Mouse (Mus musculus): ENCODE measurements at regions not wholly inside any gene's neighbourhood (a gene's known extent, or its start where the extent isn't known, plus 50 kb on each side); places are given as distances from the start of the nearest gene placed in this dataset.
A peak's percentile ranks its signal among the peaks of the same experiment; 100 is the strongest.
"Not testable (repeated sequence)": the region's sequence is repeated elsewhere in the genome, so short reads cannot be mapped to it uniquely, and the experiment has no call there.

- peak; percentile 9 to 26 for DNase-seq
Observed at GRCm38 (mm10) chr10:30470831-30471230, 129.7 kb downstream of the Trmt11 start.

GRCm38 (mm10) chr10:30450616-30451015 is 149.9 kb downstream of the Trmt11 start:
- DNase-seq = no peak

DNA sequence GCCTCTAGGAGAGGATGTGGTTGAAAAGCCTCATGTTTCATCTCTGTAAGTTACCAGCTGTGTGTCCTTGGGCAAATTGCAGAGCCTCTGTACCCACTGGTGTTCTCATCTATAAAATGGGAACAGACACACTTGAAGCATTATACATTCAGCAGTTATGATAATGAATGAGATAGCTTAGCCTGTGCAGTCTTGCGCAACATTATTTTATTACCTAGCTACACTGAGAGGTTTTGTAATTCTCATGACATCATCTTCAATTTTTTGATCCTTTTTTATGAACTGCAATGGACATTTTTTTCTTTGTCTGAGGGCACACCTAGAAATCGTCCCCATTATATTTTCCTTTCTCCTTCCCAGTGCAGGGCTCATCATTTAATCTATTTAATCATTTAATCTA is 153.5 kb downstream of the Trmt11 start:
- DNase-seq = no peak

DNA sequence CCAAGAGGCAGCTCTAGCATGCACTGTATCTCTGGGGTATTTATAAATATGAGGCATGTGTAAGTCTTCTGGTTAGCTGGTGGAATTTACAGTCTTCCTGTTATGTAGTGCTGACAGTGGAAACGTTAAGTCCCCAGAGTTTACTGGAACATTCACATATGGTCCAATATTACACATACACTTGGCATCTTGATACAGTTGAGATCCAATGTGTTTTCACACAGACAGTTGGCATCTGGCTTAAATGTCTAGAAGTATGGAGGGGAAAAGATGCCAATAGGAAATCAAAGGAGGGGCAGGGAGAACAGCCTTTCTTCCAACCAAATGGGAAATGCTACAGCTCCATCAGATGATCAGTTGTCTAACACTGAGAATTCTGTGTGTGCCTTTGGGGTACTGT is 154.0 kb downstream of the Trmt11 start:
- DNase-seq = no peak

GRCm38 (mm10) chr10:30439802-30440201 is 160.7 kb downstream of the Trmt11 start:
- DNase-seq = no peak

DNA sequence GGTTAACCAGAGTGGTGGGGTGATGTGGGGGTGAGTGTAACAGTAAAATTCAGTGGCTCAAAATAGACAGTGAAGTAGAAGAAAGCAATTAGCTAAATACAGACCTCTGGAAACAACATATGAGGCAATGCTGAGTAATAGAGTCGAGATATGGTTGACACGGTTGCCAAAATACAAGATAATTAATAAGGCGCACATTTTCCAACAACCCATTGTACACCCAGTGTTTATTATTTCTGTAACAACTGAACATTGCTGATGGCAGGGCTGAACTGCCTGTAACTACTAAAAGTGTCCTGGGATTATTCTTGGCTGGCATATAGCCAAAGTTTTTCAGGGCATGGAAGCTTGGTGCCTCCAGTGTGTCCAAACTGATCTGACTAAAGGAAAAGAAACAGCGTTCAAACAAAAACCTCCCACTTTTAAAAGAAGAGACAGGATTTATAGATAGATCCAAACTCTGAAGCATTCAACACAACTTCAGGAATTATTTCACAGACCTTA is 174.1 kb downstream of the Trmt11 start:
- no peak for DNase-seq

- peak; percentile 11 to 21 for DNase-seq
Observed at GRCm38 (mm10) chr10:30419391-30420043, 181.0 kb downstream of the Trmt11 start.

DNA sequence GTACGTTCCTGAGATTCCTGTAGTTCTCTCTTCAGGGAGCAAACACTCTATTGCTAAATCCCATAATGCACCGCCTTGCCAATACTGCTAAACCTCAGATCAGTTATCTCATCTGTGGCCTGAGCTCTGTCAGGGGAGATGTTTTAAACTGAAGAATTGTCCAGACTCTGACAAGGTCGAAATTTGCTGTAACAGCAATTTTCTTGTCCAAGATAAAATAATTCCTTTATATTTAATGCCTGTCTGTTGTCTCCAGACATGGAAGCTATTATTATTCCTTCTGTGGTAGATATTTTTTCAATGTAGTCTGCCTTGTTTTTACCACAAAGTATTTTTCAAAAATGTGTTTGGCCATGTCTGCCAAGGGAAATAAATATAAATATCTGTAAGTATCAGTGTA is 184.2 kb downstream of the Trmt11 start:
- DNase-seq = no peak

- DNase-seq = no peak
Observed at GRCm38 (mm10) chr10:30411736-30412135, 188.8 kb downstream of the Trmt11 start.

GRCm38 (mm10) chr10:30405669-30406393 is 194.7 kb downstream of the Trmt11 start:
- DNase-seq = peak; percentile 10 to 16

- no peak for DNase-seq
Observed at GRCm38 (mm10) chr10:30370542-30370941, 170.2 kb upstream of the Cenpw start.

DNA sequence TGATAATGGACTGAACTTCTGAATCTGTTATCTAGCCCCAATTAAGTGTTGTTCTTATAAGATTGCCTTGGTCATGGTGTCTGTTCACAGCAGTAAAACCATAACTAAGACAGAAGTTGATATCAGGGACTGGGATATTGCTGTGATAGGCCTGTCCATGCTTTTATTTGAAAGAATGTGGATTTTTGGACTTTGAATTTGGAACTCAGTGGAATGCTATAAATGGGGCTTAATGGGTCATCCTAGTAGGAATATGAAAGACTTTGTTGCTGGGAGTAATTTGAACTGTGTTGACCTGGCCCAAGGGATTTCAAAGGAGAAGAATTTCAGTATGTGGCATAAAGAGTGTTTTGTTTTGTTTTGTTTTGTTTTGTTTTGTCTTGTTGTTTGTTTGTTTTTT is 160.5 kb upstream of the Cenpw start:
- not testable (repeated sequence) for DNase-seq

- peak; percentile 15 to 35 for DNase-seq
Observed at GRCm38 (mm10) chr10:30359051-30359450, 158.7 kb upstream of the Cenpw start.

- no peak for DNase-seq
Observed at GRCm38 (mm10) chr10:30342965-30343478, 142.7 kb upstream of the Cenpw start.

DNA sequence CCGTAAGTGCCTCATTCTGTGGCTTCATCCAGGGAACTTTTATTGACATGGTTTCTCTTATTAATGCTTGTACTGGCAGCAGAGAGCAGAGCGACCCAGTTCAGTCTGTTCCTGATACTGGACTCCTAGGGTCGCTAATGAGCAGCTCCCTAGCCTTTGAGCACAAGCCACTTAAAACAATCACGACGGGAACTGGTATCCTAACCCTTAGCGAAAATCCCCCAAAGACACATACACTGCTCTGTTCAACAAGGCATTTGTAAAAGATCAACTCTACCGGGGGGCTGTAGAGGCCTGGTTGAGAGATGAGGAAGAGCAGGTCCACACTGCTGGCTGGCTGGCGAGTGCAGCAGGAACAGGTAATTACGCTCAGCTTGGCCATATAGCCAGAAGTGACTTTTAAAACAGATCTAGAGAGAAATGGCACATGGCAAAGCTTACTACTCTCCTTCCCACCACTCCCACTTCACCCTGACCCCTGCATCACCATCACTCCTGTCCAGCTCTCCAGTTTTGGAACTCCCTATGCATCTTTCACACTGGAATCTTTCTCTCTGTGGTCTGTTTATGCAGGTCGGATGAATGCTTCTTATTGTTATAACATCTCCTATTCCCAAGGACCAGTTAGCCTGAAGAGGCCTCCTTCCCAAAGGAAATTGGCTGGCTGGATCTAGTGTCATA is 128.1 kb upstream of the Cenpw start:
- peak in 1 of 2 experiments; percentile 7 for DNase-seq

GRCm38 (mm10) chr10:30327849-30328248 is 127.5 kb upstream of the Cenpw start:
- peak; percentile 45 to 67 for DNase-seq

- DNase-seq = no peak
Observed at GRCm38 (mm10) chr10:30326861-30327260, 126.5 kb upstream of the Cenpw start.

DNA sequence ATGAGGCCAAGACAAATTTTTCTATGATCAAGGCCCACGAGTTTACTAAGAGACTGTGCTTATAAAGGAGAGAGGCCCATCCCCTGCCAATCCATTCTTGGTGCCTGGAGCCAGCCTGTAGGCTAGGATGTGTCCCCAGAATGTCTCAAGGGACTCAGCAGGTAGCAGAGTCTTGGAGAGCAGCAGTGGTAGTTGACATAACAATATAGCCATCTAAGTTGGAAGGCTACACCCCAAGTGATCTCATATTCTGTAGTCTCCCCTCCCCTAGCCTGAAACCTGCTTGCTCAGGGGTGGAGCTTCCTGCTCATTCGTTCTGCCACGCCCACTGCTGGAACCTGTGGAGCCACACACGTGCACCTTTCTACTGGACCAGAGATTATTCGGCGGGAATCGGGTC is 95.5 kb upstream of the Cenpw start:
- DNase-seq = not testable (repeated sequence)

- DNase-seq = no peak
Observed at GRCm38 (mm10) chr10:30281666-30282065, 81.3 kb upstream of the Cenpw start.

GRCm38 (mm10) chr10:30280451-30280850 is 80.1 kb upstream of the Cenpw start:
- DNase-seq = peak; percentile 57 to 70

GRCm38 (mm10) chr10:30279978-30280377 is 79.6 kb upstream of the Cenpw start:
- peak in 1 of 2 experiments; percentile 12 for DNase-seq

GRCm38 (mm10) chr10:30278987-30279386 is 78.6 kb upstream of the Cenpw start:
- DNase-seq = peak; percentile 5 to 6

GRCm38 (mm10) chr10:30265129-30265528 is 64.8 kb upstream of the Cenpw start:
- DNase-seq = no peak

All from kidney, postnatal 4 days (tissue).